Mouse (Mus musculus) v-Abl transformed pro-B cells (cell line): ENCODE measurements at regions not wholly inside any gene's neighbourhood (a gene's known extent, or its start where the extent isn't known, plus 50 kb on each side); places are given as distances from the start of the nearest gene placed in this dataset.

ENCODE experiments used
- in situ Hi-C, 2 experiments: fragments of 400-800 bp; cut with MboI; formaldehyde crosslinking; loops; one replicate each; pipeline ENCODE4 v1.15.1; 2025; ENCODE audit not compliant: unreplicated experiment in 2 of 2

GRCm38 (mm10) chrX:107477066-107477465 lies 73.9 kb upstream of the Itm2a start:
- in situ Hi-C loops = loop anchor here (10.0 to 25.0 kb wide), 3 partner anchors 682 to 1452 kb away; partner anchors contain the start of genes Atp7a (in 1 of the 2) and Taf9b (in 1 of the 2)

GRCm38 (mm10) chrX:107469242-107469641 lies 66.1 kb upstream of the Itm2a start:
- in situ Hi-C loops = loop anchor here in 1 of 2 experiments (10.0 to 25.0 kb wide), 2 partner anchors 684 to 882 kb away; partner anchors contain the start of gene Gm5127
